Mouse (Mus musculus) left cerebral cortex, postnatal 25 days (tissue): ENCODE data around the gene Gm19426. TPM values are rescaled to one million over a fixed set of nuclear protein-coding genes. Genes with fewer than 3 reads are reported as not detected.
"Not testable (repeated sequence)": the region's sequence is repeated elsewhere in the genome, so short reads cannot be mapped to it uniquely, and the experiment has no call there.

Source experiments
- DNase-seq, 2 experiments: peaks; one replicate each; pipeline ENCODE4 v3.0.0; 2022; ENCODE audit warnings: low spot score in 2 of 2, mixed read lengths in 1 of 2
- intact Hi-C: fragments of 180-260 bp; cut with DNase I; formaldehyde crosslinking; loops from one replicate; pipeline ENCODE4 v1.15.1; 2025
- total RNA-seq, 2 experiments: library from RNA; stranded (reverse); gene quantifications; 2 replicates each; pipeline ENCODE4 v1.2.3; 2021

Gene Gm19426
- total RNA-seq, 2 experiments from 2014 or later = 1.2 to 2.3 TPM

GRCm38 (mm10) chr2:84728191-84728590, 15.3 kb downstream of the Gm19426 start:
- intact Hi-C loops, DNase-seq: not testable (repeated sequence)

- intact Hi-C loops = loop anchor here (1.0 kb wide), 1 partner anchor 12 kb away; the partner anchor contains the start of gene Zdhhc5
- DNase-seq = peak; percentile 97 to 99
Observed at GRCm38 (mm10) chr2:84727172-84727858, 16.1 kb downstream of the Gm19426 start, which contains the start of gene Clp1. Clp1 (minus strand) TSS chr2:84727350.

GRCm38 (mm10) chr2:84726716-84727115, 16.7 kb downstream of the Gm19426 start:
- intact Hi-C loops = loop anchor here (1.0 kb wide), 1 partner anchor 11 kb away; the partner anchor contains the start of gene Zdhhc5
- DNase-seq = no peak

- intact Hi-C loops = no loop called here
- DNase-seq = no peak
Observed at GRCm38 (mm10) chr2:84725770-84726169, 17.7 kb downstream of the Gm19426 start.

- no peak for DNase-seq
- intact Hi-C loops = no loop called here
Observed at GRCm38 (mm10) chr2:84723856-84724255, 19.6 kb downstream of the Gm19426 start.

- no peak for DNase-seq
- intact Hi-C loops = no loop called here
Observed at GRCm38 (mm10) chr2:84721182-84721581, 22.3 kb downstream of the Gm19426 start.

GRCm38 (mm10) chr2:84720718-84721117, 22.7 kb downstream of the Gm19426 start:
- intact Hi-C loops = no loop called here
- no peak for DNase-seq

- DNase-seq = no peak
- intact Hi-C loops = loop anchor here (5.0 kb wide), 3 partner anchors 80 to 330 kb away; partner anchors contain the start of genes Rtn4rl2, Tnks1bp1 and Ube2l6
Observed at GRCm38 (mm10) chr2:84717357-84717756, 26.1 kb downstream of the Gm19426 start.

- intact Hi-C loops = loop anchor here (5.0 kb wide), 3 partner anchors 81 to 331 kb away; partner anchors contain the start of genes Rtn4rl2, Tnks1bp1 and Ube2l6
- DNase-seq = no peak
Observed at GRCm38 (mm10) chr2:84716423-84717355, 26.8 kb downstream of the Gm19426 start.

- intact Hi-C loops = loop anchor here (1.0 to 5.0 kb wide), 4 partner anchors 12 to 332 kb away; partner anchors contain the start of genes Clp1, Rtn4rl2, Tnks1bp1 and Ube2l6
- peak; percentile 67 to 97 for DNase-seq
Observed at GRCm38 (mm10) chr2:84715562-84716361, 27.7 kb downstream of the Gm19426 start.

GRCm38 (mm10) chr2:84714811-84715561, 28.5 kb downstream of the Gm19426 start, which contains the start of gene Zdhhc5:
Zdhhc5 (minus strand) TSS chr2:84715180.
- intact Hi-C loops = loop anchor here (1.0 to 5.0 kb wide), 4 partner anchors 12 to 332 kb away; partner anchors contain the start of genes Clp1, Rtn4rl2, Tnks1bp1 and Ube2l6
- DNase-seq = peak; percentile 99

GRCm38 (mm10) chr2:84714422-84714810, 29.0 kb downstream of the Gm19426 start:
- intact Hi-C loops = no loop called here
- DNase-seq = no peak

GRCm38 (mm10) chr2:84711898-84712297, 31.6 kb downstream of the Gm19426 start:
- intact Hi-C loops = no loop called here
- no peak for DNase-seq

GRCm38 (mm10) chr2:84707523-84707922, 35.9 kb downstream of the Gm19426 start:
- intact Hi-C loops = no loop called here
- DNase-seq = no peak

GRCm38 (mm10) chr2:84705295-84705694, 38.2 kb downstream of the Gm19426 start:
- DNase-seq = no peak
- intact Hi-C loops = no loop called here

- intact Hi-C loops = no loop called here
Observed at GRCm38 (mm10) chr2:84704329-84704728, 39.1 kb downstream of the Gm19426 start.

GRCm38 (mm10) chr2:84703497-84703896, 40.0 kb downstream of the Gm19426 start:
- no peak for DNase-seq
- intact Hi-C loops = no loop called here

More at GRCm38 (mm10) chr2:84704329-84704728, 39.1 kb downstream of the Gm19426 start:
- DNase-seq = no peak

- intact Hi-C loops = no loop called here
- no peak for DNase-seq
Observed at GRCm38 (mm10) chr2:84695007-84695695, 48.3 kb downstream of the Gm19426 start.
